Mouse (Mus musculus): ENCODE data around the gene Cage1. TPM values are rescaled to one million over a fixed set of nuclear protein-coding genes. Genes with fewer than 3 reads are reported as not detected.
A peak's percentile ranks its signal among the peaks of the same experiment; 100 is the strongest.

The Cage1 gene
- 0.63 and 0.97 TPM in 2 replicates for polyA plus RNA-seq (2016; fragmentation: Nextera tagmentation; extraction: Ambion mirVana)

DNA sequence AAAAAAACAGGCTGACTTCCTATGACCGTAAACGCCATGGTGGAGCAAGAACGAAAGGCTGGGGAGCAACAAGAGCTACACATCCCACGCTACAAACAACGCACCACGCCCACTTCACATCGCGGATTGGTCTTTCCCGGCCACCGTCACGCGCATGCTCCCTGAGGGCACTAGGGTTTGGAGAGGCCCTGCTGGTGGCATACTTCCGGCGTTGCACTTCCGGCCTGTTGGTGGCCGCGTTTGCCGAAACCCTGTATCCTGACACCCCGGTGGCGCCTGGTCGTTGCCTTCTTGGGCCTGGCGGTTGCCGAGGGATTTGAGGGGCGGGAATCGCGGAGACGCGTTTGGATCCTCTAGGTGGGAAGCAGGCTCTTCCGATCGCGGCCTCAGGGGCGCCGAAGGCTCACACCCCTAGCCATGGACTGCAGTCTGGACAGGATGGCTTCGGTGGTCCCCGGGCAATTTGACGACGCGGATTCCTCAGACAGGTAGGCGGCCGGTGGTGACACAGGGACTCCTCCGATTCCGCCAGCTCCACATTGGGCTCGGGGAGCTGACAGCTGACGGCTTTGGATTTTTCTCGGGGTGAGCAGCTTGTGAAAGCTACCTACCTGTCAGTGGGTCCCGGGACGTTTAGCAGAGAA is at the start of gene Cage1:
Gene Cage1, minus strand, starts transcription at position 26 of the 644 bp plus-strand sequence.
- Histone ChIP-seq H3K9me3 (replicated peaks) (no peaks in the 10 kb centered on the region), H3K4me1 (peaks cover 21% of the 10 kb centered on the region), H3K27me3 (ENCODE audit: low read depth, poor library complexity, severe bottlenecking) (no peaks in the 10 kb centered on the region), H3K27ac (replicated peaks) (peak within 1 kb of the TSS; percentile 88), H3K4me3 (peak within 1 kb of the TSS; percentile 95), H3K36me3 (peaks cover 29% of the 10 kb centered on the region)
- DNase-seq (ENCODE audit: low spot score): peak; percentile 97
- under 1% methylated on average over 47 of the region's 47 CpGs for WGBS

DNA sequence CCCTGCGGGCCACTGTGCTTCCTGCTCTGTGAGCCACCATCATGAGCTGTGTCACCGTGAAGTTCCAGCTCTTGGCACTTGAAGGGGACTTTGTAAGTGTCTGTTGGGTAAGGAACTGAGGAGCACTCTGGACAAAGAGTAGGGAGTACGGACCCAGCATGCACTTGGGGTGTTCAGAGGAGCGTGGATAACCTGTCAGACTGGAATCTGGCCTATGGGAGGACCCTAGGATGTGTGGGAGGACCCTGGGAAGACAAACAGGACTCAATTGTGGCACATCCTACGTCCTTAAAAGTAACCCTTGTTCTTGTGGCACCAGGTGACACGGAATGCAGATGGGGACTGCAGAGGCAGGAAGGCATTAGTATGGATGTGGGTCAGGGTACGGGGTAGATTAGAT is 44.3 kb upstream of the Cage1 start:
- no peak overlapping the region for H3K4me3 ChIP-seq
- H3K27ac ChIP-seq (replicated peaks): no peak overlapping the region
- H3K4me1 ChIP-seq: peaks cover 11% of the 10 kb centered on the region
- no peaks in the 10 kb centered on the region for H3K36me3 ChIP-seq
- DNase-seq (ENCODE audit: low spot score): no peak
- H3K27me3 ChIP-seq (ENCODE audit: low read depth, poor library complexity, severe bottlenecking): no peaks in the 10 kb centered on the region
- H3K9me3 ChIP-seq (replicated peaks): no peaks in the 10 kb centered on the region
- 81% methylated on average over 7 of the region's 7 CpGs for WGBS

DNA sequence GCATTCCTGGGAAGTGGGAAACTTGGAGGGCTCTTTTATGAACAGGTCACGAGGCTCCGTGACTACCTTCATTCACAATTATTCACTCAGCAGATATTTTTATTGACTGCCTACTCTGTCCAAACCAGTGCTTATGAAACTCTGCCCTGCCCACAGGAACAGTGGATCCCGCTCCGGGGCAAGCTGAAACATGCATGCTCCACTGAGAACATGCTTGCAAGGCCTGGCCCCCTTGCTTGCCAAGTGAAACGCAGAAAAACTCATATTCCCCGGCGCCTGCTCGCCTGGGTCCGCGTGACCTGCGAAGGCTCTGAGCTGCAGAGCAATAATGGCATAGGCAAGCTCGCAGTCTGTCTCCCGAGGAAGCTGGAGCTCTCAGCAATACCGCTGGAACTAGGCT is 43.9 kb upstream of the Cage1 start:
- no peak overlapping the region for H3K27ac ChIP-seq (replicated peaks)
- no peak overlapping the region for H3K4me3 ChIP-seq
- DNase-seq (ENCODE audit: low spot score): no peak
- no peaks in the 10 kb centered on the region for H3K27me3 ChIP-seq (ENCODE audit: low read depth, poor library complexity, severe bottlenecking)
- H3K36me3 ChIP-seq: no peaks in the 10 kb centered on the region
- H3K9me3 ChIP-seq (replicated peaks): no peaks in the 10 kb centered on the region
- peaks cover 11% of the 10 kb centered on the region for H3K4me1 ChIP-seq
- 86% methylated on average over 14 of the region's 14 CpGs for WGBS

DNA sequence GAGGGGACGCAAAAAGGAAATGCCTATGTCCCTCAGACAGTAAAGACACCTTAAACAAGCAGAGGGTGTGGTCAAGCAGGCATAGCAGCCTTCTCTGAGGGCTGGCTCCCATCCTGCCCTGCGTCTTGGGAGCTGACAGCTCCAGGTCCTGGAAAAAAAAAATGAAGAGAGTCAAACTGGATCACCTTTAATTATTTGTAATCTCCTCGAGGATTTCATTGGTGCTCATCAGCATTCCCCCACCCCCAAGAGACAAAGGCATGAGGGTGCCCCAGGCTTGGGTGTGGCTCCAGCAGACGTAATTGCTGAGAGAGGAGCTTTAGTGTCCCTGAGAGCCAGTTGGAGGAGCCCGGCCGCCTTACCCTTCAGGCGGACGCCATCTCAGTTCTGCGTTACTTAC is 43.1 kb upstream of the Cage1 start:
- peaks cover 11% of the 10 kb centered on the region for H3K4me1 ChIP-seq
- no peak overlapping the region for H3K27ac ChIP-seq (replicated peaks)
- H3K36me3 ChIP-seq: no peaks in the 10 kb centered on the region
- no peaks in the 10 kb centered on the region for H3K27me3 ChIP-seq (ENCODE audit: low read depth, poor library complexity, severe bottlenecking)
- DNase-seq (ENCODE audit: low spot score): no peak
- no peak overlapping the region for H3K4me3 ChIP-seq
- no peaks in the 10 kb centered on the region for H3K9me3 ChIP-seq (replicated peaks)
- WGBS: 68% methylated on average over 9 of the region's 9 CpGs

DNA sequence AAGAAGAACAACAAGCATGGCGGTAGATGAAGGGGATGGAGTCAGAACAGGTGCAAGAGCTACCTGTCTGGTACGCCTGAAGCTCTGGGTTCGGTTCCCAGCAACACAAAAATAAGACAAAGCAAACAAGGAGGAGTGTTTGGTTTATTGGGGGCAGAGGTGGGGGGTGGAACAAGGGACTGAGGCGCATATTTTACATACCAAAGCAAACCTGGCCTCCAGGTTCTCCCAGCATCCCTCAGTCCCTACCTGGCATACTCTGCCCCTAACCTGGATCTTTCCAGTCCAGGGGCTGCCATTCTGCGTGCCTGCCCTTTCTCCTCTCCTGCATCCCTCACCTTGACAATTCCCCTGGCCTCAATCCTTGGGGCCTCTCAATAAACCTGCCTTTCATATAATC is 42.5 kb upstream of the Cage1 start:
- Histone ChIP-seq H3K4me3 (no peak overlapping the region), H3K36me3 (no peaks in the 10 kb centered on the region), H3K27me3 (ENCODE audit: low read depth, poor library complexity, severe bottlenecking) (no peaks in the 10 kb centered on the region), H3K4me1 (peaks cover 11% of the 10 kb centered on the region), H3K9me3 (replicated peaks) (no peaks in the 10 kb centered on the region), H3K27ac (replicated peaks) (no peak overlapping the region)
- DNase-seq (ENCODE audit: low spot score): no peak
- 83% methylated on average over 5 of the region's 5 CpGs for WGBS

DNA sequence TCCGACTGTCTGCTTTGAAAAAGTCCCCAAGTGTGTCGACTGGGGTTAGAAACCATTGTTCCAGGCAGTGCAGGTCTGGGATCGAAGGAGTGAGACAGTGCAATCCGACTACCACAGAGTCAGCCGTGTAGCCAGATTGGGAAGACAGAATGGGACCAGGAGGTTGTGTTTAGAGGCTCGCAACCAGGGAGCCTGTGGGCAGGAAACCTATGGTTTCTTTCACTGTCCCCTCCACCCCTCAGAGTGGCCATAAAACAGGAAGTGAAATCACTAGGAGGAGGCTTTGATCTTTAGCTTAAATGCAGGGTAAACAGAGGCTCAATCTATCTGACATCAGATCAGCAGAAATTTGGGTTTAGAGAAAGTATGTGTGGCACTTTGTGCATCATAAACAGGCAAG is 42.0 kb upstream of the Cage1 start:
- WGBS: 37% methylated on average over 6 of the region's 6 CpGs
- no peaks in the 10 kb centered on the region for H3K27me3 ChIP-seq (ENCODE audit: low read depth, poor library complexity, severe bottlenecking)
- no peaks in the 10 kb centered on the region for H3K36me3 ChIP-seq
- no peak overlapping the region for H3K4me3 ChIP-seq
- no peak overlapping the region for H3K27ac ChIP-seq (replicated peaks)
- DNase-seq (ENCODE audit: low spot score): no peak
- H3K4me1 ChIP-seq: peaks cover 11% of the 10 kb centered on the region
- no peaks in the 10 kb centered on the region for H3K9me3 ChIP-seq (replicated peaks)

DNA sequence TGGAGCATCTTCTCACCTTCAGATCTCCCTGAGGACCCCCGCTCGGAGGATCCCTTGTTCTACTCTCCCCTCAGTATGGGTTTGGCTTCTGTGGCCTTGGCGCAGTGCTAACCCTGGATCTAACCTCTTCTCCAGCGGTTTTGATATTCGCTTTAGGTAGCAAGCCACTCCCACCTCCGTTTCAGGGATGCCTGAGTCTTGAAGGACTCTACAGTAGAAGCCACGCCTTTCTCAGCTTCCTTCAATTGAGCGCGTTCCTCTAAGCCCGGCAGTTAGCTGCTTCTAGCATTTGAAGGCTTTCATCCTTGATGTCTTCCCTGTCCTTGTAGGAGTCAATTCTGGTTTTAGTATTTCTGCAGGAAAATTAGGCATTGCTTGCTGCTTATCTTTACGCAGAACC is 40.2 kb upstream of the Cage1 start:
- WGBS: 22% methylated on average over 11 of the region's 11 CpGs
- Histone ChIP-seq H3K9me3 (replicated peaks) (no peaks in the 10 kb centered on the region), H3K27me3 (ENCODE audit: low read depth, poor library complexity, severe bottlenecking) (no peaks in the 10 kb centered on the region), H3K4me3 (no peak overlapping the region), H3K4me1 (peaks cover 11% of the 10 kb centered on the region), H3K36me3 (no peaks in the 10 kb centered on the region), H3K27ac (replicated peaks) (no peak overlapping the region)
- DNase-seq (ENCODE audit: low spot score): no peak

DNA sequence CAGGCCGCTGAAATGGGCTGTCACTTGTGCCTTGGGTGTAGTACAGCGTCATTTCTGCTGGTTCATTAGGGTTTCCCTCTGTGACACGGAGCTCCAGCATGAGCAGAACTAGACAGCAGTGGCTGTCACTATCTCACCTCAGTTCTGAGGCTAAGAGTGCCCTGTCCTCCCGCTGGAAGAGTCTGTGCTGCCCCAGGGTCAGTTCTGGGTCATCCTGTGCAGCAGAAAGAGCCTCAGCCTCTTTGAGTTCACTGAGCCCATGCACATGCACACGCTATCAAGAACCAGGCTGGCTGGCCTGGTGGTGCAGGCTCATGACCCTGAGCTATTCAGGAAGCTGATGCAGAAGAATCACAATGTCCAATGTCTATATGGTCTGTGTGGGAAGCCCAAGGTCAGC is 37.5 kb upstream of the Cage1 start:
- no peaks in the 10 kb centered on the region for H3K9me3 ChIP-seq (replicated peaks)
- peaks cover 11% of the 10 kb centered on the region for H3K4me1 ChIP-seq
- WGBS: 75% methylated on average over 5 of the region's 5 CpGs
- no peak overlapping the region for H3K27ac ChIP-seq (replicated peaks)
- H3K4me3 ChIP-seq: no peak overlapping the region
- H3K36me3 ChIP-seq: no peaks in the 10 kb centered on the region
- no peaks in the 10 kb centered on the region for H3K27me3 ChIP-seq (ENCODE audit: low read depth, poor library complexity, severe bottlenecking)
- DNase-seq (ENCODE audit: low spot score): no peak

DNA sequence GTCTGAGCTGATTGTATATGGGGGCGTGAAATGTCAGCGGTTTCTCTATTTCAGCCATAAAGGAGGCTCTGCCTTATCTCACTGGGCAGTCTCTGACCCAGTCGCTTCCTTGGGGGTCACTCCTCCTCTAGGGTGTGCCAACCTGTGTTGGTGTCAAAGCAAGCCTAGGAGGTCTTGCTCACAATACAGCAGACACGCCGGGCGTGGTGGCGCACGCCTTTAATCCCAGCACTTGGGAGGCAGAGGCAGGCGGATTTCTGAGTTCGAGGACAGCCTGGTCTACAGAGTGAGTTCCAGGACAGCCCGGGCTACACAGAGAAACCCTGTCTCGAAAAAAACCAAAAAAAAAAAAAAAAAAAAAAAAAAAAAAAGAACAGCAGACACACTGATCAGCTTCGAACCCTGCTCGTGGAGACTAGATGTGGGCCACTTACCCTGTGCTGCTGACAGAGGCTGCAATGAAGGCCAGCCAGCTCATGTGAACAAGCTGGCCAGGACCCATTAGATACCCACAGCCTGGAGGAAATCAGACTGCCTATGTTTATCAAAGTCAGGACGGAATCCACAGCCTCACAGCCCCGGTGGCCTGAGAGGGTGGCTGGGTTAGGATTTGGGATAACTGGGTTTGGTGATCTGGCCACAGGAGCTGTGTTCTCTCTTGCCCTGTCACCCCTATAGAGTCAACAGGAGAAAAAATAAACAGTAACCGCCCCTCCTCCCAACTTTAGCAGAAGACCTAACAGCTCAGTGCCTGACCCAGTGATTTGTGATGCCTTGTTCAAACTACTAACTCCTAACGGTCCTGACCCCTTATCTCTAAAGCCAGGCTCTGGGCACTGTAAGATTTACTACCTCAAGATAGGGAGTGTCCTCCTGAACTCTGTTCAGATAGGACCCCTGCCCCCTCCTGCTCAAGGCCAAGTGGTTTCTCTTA is 36.8 kb upstream of the Cage1 start:
- Histone ChIP-seq H3K4me1 (peaks cover 8% of the 10 kb centered on the region), H3K4me3 (no peak overlapping the region), H3K27ac (replicated peaks) (no peak overlapping the region), H3K36me3 (no peaks in the 10 kb centered on the region), H3K27me3 (ENCODE audit: low read depth, poor library complexity, severe bottlenecking) (no peaks in the 10 kb centered on the region), H3K9me3 (replicated peaks) (no peaks in the 10 kb centered on the region)
- 84% methylated on average over 18 of the region's 18 CpGs for WGBS
- DNase-seq (ENCODE audit: low spot score): no peak

DNA sequence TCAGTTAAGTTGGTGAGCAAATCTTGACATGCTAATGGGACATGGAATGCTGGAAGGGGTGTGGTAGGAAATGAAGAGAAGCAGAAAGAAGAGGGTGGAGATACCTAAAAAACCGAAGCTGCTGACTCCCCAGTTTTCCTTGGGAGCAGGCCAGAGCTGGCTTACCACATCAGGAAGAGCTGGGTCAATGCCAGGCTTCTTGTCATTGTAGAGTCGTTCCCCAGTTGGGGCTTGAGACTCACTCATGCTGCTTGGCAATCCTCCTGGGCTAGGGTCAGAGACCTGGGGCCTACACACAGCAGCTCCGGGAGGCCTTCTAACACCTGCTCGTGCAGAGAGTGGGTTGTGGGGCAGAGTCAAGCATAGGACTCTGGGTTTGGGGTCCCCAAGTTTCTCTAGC is 34.1 kb upstream of the Cage1 start:
- H3K9me3 ChIP-seq (replicated peaks): no peaks in the 10 kb centered on the region
- H3K36me3 ChIP-seq: no peaks in the 10 kb centered on the region
- no peaks in the 10 kb centered on the region for H3K4me1 ChIP-seq
- H3K27ac ChIP-seq (replicated peaks): no peak overlapping the region
- no peak overlapping the region for H3K4me3 ChIP-seq
- H3K27me3 ChIP-seq (ENCODE audit: low read depth, poor library complexity, severe bottlenecking): no peaks in the 10 kb centered on the region
- DNase-seq (ENCODE audit: low spot score): no peak
- 91% methylated on average over 4 of the region's 4 CpGs for WGBS

DNA sequence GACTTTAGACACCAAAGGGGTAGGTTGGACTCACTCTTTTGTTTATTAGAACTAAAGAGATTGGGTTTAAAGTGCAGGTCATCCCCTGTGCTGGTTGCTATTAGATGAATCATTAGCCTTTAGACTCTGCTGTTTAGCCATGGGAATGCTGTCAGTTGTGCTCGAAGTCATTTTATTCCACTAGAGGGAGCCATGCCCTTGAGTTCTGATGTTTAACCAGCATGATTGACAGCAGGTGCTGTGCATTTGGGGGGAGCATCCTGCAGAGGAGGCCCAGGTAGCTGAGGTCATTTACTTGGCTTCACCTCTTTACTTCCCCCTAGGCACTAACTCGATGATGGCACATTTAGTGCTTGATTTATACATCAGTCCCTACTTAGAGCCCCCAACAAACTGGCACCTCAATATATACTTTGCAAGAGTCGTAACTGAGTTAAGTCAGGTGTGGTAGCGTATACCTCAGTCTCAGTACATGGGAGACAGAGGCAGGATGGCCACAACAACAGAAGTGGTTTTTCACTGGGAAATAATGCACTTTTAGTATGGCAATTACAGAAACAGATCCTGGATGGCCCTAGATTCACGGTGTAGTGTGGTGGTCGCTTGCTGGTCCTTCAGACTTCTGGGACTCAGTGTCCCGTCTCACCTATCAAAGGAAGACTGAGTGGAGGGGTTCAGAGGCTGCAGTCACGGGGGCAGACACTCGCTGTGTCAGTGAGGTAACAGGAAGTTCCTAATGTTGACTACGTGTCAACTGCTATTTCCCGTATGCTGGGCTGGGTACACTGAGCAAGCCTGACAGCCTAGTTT is 28.2 kb upstream of the Cage1 start:
- WGBS: 74% methylated on average over 11 of the region's 11 CpGs
- Histone ChIP-seq H3K27ac (replicated peaks) (no peak overlapping the region), H3K4me1 (no peaks in the 10 kb centered on the region), H3K9me3 (replicated peaks) (no peaks in the 10 kb centered on the region), H3K4me3 (no peak overlapping the region), H3K27me3 (ENCODE audit: low read depth, poor library complexity, severe bottlenecking) (no peaks in the 10 kb centered on the region), H3K36me3 (peaks cover 38% of the 10 kb centered on the region)
- peak; percentile 28 for DNase-seq (ENCODE audit: low spot score)

DNA sequence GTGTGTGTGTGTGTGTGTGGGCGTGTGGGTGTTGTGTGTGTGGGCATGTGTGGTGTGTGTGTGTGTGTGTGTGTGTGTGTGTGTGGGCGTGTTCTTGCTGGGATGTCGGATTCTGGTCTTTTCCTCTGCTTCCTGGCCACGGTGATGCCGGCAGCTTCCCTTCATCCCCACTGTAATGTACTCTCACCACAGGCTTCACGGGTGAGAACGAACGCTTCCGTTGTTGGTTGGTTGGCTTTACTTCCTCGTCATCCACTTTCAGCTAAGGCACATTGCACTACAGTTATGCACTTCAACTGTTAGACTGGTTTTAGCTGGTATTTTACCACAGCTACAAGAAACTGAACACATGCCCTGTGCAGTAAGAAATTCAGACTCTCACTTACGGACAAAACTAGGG is 25.8 kb upstream of the Cage1 start:
- H3K27me3 ChIP-seq (ENCODE audit: low read depth, poor library complexity, severe bottlenecking): no peaks in the 10 kb centered on the region
- H3K36me3 ChIP-seq: peaks cover 62% of the 10 kb centered on the region
- no peak overlapping the region for H3K4me3 ChIP-seq
- no peaks in the 10 kb centered on the region for H3K9me3 ChIP-seq (replicated peaks)
- no peak for DNase-seq (ENCODE audit: low spot score)
- no peaks in the 10 kb centered on the region for H3K4me1 ChIP-seq
- 96% methylated on average over 11 of the region's 11 CpGs for WGBS
- H3K27ac ChIP-seq (replicated peaks): no peak overlapping the region
